In the genomic region with DNA sequence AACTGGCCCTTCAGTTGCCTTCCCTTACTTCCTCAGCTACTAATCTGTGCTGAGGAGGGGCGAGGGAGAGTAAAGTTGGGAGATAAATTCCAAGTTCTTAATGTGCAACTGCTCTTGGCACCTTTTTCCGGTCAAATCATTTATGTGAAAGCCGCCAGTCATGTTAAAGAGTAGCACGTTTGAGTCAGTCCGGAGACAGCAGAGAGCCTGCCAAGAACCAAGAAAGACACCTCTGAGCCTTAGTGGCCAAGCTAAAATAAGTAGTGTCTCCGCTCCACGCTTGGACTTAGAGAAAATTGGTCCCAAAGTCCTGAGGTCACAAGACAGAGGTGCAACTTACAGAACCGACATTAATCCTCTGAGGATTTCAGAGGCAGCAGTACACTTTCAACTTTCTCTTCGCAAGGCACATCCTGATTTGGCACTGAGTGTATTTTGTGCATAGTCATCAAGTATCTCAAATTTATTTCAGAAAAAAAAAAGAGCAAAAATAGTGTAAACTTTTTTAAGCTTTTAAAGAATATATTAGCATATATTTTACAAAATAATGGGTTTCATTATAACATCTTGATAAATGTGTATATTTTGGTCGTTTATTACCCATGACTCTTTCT, we compare ENCODE assay signal across 8 mouse cellular contexts. TPM values are rescaled to one million over a fixed set of nuclear protein-coding genes. Genes with fewer than 3 reads are reported as not detected.
DNase-seq lines count a peak whose midpoint lies in the region; ATAC-seq lines count a peak whose summit lies in the region.

No protein-coding gene starts in this region.

- 14% methylated on average over 10 of the region's 10 CpGs for WGBS in forebrain, embryonic 13.5 days
- 11% methylated on average over 10 of the region's 10 CpGs for WGBS in limb, embryonic 15.5 days
- 12% methylated on average over 10 of the region's 10 CpGs for WGBS in stomach, embryonic 14.5 days

- ATAC-seq in forebrain, embryonic 13.5 days, result peak; percentile 4; the same call in 1 of the 2 replicates
- no peak for ATAC-seq in limb, embryonic 15.5 days (ENCODE audit: insufficient number of reproducible peaks, low FRiP score, low TSS enrichment, low read depth)
- no peak for ATAC-seq in stomach, embryonic 14.5 days (ENCODE audit: insufficient number of reproducible peaks, insufficient read depth, low FRiP score, low read depth)

- H3K4me3 ChIP-seq in forebrain, embryonic 13.5 days, result peak overlapping the region; percentile 71
- H3K4me3 ChIP-seq in limb, embryonic 15.5 days, result peak overlapping the region; percentile 68
- peak overlapping the region; percentile 69 for H3K4me3 ChIP-seq in stomach, embryonic 14.5 days (ENCODE audit: low read depth, low read length)

- peak overlapping the region; percentile 52 for H3K9ac ChIP-seq in forebrain, embryonic 13.5 days
- H3K9ac ChIP-seq in limb, embryonic 15.5 days, result no peak overlapping the region
- 0 out of 2 replicates have a peak overlapping the region, but pooled peaks have one; percentile 4 for H3K9ac ChIP-seq in stomach, embryonic 14.5 days (replicated peaks; ENCODE audit: low read depth, low read length)

- no peaks in the 10 kb centered on the region for H3K36me3 ChIP-seq in forebrain, embryonic 13.5 days (ENCODE audit: poor library complexity, severe bottlenecking)
- no peaks in the 10 kb centered on the region for H3K36me3 ChIP-seq in limb, embryonic 15.5 days
- H3K36me3 ChIP-seq in stomach, embryonic 14.5 days (ENCODE audit: control insufficient read depth, insufficient read depth, low read length), result no peaks in the 10 kb centered on the region

- peak overlapping the region; percentile 95 for H3K4me2 ChIP-seq in forebrain, embryonic 13.5 days
- H3K4me2 ChIP-seq in limb, embryonic 15.5 days, result peak overlapping the region; percentile 95
- peak overlapping the region; percentile 94 for H3K4me2 ChIP-seq in stomach, embryonic 14.5 days (replicated peaks; ENCODE audit: low read depth, low read length)

- H3K4me1 ChIP-seq in forebrain, embryonic 13.5 days, result peaks cover 10% of the 10 kb centered on the region
- H3K4me1 ChIP-seq in limb, embryonic 15.5 days, result peaks cover 9% of the 10 kb centered on the region
- H3K4me1 ChIP-seq in stomach, embryonic 14.5 days (ENCODE audit: control insufficient read depth, insufficient read depth, low read length), result no peaks in the 10 kb centered on the region

- DNase-seq in cerebellum, adult 9-10 months, result peak; percentile 57
- no peak for DNase-seq in cerebellum, adult 9-11 months
- peak; percentile 75 for DNase-seq in A20 (ENCODE audit: low read depth, low spot score)
- DNase-seq in urinary bladder, adult 18-20 months (ENCODE audit: low spot score in 2 of 2), result no peak
- no peak for DNase-seq in frontal cortex, postnatal 10 days (ENCODE audit: low spot score in 2 of 2)

- no peak overlapping the region for H3K27ac ChIP-seq in forebrain, embryonic 13.5 days
- H3K27ac ChIP-seq in limb, embryonic 15.5 days, result no peak overlapping the region
- no peak overlapping the region for H3K27ac ChIP-seq in stomach, embryonic 14.5 days (ENCODE audit: low read length)

- H3K9me3 ChIP-seq in forebrain, embryonic 13.5 days (replicated peaks), result no peaks in the 10 kb centered on the region
- H3K9me3 ChIP-seq in limb, embryonic 15.5 days, result no peaks in the 10 kb centered on the region
- no peaks in the 10 kb centered on the region for H3K9me3 ChIP-seq in stomach, embryonic 14.5 days (ENCODE audit: control insufficient read depth, low read depth, low read length)

- H3K27me3 ChIP-seq in forebrain, embryonic 13.5 days, result peaks cover 16% of the 10 kb centered on the region
- peaks cover 10% of the 10 kb centered on the region; the same call in 1 of the 2 replicates for H3K27me3 ChIP-seq in limb, embryonic 15.5 days
- H3K27me3 ChIP-seq in stomach, embryonic 14.5 days (ENCODE audit: control insufficient read depth, insufficient read depth, low read length), result no peaks in the 10 kb centered on the region

RNA-seq across cellular contexts. Expression of a gene that starts 0.8 kb away (rescaled TPM):
- 7.9 and 10.0 TPM in 2 replicates for polyA plus RNA-seq in forebrain, embryonic 13.5 days (2015; fragmentation: Nextera tagmentation; extraction: Ambion mirVana)
- polyA plus RNA-seq in limb, embryonic 15.5 days (2015; fragmentation: Nextera tagmentation; extraction: Ambion mirVana), result 7.2 and 7.6 TPM in 2 replicates
- 17.4 and 20.8 TPM in 2 replicates for polyA plus RNA-seq in stomach, embryonic 14.5 days (2014; fragmentation: Nextera tagmentation; extraction: Ambion mirVana)

Comparison
In these comparisons a context has a peak if more than half of its experiments do, and no peak if none do; other contexts are left out.
1. DNase-seq: peak in cerebellum, adult 9-10 months (single experiment) and A20 (single experiment); none in cerebellum, adult 9-11 months (single experiment), urinary bladder, adult 18-20 months (0 of 2) and frontal cortex, postnatal 10 days (0 of 2).
2. Peak in every context shown above with its lines, with median percentiles within 50 percentile points of each other: H3K4me2 ChIP-seq and H3K4me3 ChIP-seq.